Mouse (Mus musculus) fibroblast of lung, adult 2 months (primary cell): ENCODE data around the gene Grik3.
"Not testable (repeated sequence)": the region's sequence is repeated elsewhere in the genome, so short reads cannot be mapped to it uniquely, and the experiment has no call there.

Source experiments
- DNase-seq: peaks from one replicate; pipeline ENCODE4 v3.0.0-alpha.2; 2011; ENCODE audit warnings: low read depth

The Grik3 gene

DNA sequence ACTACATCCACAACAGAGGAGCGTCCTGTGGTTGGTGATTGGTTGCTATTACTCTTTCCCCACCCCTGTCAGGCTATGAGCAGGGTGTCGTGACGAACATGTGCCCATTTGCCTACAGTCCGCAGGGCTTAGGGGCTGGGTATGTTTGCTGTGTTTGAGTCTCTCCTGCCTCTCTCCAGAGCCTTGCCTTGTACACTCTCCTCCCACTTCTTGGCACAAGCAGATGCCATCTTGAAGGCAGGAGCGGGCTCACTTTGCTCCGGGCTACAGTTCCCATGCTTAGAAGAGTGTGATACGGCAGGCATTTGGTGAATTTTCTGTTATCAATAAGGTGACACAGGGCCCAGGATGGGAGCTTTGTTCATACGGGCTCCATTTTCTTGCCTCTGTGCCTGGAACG is 104.5 kb downstream of the Grik3 start:
- DNase-seq, result no peak

DNA sequence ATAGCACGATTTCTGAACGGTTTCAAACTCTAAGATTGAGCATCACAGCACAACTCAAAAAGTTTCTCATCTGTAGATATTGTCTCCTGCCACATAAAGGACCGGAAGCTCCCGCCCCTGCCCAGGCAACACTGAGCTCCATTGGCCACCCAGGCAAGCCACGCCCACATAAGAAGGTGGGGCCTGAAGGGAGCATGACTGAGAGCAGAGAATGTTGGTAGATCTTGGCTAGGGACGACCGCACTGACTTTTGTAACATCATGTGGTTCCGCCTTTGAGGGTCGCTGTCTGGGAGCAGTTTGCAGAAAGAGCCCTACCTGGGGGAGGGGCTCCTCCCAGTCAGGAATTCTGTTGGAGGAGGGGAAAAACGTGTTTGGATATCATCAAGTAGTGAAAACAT is 108.2 kb downstream of the Grik3 start:
- DNase-seq, result no peak

DNA sequence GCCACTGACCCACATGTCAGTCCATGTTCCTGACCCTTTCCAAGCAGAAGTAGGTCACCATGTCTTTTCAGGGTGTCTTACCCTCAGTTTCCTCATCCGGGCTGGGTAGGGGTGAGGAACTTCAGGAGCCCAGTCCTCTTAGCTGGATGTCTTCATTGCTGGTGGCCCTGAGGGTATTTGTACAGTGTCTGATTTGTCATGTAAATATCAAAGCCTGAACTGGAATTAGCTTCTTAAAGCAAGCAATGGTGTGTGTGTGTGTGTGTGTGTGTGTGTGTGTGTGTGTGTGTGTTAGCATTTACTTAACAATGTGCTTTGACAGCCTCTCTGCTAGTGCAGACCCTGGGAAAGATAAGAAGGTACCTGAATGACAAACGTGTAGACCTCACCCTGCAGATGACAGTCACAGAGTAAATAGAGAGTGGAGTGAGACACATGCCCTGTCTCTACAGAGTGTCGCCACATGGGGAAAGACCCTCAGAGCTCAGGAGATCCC is 109.1 kb downstream of the Grik3 start:
- DNase-seq, result no peak

DNA sequence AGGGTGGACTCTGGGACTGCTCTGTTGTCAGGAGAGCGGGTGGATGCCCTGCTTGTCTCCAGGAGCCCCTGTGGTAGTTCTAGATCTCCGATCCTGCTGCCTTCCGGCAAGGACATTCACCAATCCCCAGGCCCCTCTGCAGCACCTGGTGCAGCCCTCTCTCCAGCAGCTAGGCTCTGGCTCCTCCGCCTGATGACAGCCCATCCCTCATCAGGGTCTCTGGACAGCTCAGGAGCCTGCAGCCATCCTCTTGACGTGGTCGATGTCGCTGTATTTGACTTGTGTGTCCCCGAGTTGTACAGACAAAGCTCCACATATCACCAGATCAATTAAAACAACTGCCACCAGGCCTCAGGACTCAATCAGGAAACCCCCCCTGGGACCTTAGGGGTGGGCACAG is 110.1 kb downstream of the Grik3 start:
- no peak for DNase-seq

DNA sequence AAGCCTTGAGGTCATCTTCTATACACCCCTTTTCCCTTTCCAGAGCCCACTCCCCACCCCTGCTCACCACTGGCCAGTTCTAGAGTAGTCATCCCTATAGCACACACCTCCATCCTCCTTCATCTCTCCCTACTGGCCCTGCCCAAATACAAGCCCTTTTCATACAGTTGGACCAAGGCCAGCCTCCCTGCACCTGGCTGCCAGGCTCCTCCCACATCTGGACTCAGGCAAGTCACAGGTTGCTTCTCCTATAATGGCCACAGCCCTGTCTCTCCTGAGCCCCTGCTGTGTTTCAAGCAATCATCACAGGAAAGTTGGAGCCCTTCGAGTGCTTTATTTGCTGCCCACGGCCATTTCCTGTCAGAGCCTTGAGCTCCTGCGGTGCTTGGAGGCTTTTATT is 110.8 kb downstream of the Grik3 start:
- no peak for DNase-seq

DNA sequence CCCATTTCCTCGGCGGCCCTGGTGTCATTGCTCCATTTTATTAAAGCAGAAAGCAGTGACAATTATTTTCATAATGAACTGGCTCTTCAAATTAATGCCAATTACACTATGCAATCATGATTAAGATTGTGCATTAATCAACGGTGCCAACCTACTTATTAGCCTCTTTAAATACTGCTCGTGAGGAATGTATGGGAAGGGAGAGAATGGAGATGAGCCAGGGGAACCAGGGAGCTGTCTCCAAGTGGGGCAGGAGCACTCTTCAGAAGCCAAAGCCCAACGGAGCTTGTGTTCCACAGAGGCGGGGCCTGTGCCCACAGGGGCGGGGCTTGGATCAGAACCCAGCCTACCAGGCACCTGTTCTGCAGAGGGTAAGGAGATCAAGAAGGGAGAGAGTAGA is 114.0 kb downstream of the Grik3 start:
- DNase-seq, result no peak

DNA sequence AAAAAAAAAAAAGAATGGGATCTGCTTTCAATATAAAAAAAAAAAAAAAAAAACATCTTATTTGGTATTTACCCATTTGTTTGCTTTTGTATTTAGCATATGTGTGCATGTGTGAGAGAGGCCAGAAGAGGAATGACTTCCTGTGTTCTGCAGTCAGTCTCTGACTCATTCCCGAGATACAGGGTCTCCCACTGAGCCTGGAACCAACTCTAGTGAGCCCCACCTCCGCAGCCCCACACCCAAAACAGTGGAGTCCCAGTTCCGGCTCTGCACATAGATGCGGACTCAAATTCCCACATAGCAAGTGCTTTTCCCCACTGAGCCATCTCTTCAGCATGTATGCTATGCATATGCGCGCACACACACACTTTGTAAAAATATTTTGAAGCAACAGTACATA is 115.6 kb downstream of the Grik3 start:
- DNase-seq, result no peak

DNA sequence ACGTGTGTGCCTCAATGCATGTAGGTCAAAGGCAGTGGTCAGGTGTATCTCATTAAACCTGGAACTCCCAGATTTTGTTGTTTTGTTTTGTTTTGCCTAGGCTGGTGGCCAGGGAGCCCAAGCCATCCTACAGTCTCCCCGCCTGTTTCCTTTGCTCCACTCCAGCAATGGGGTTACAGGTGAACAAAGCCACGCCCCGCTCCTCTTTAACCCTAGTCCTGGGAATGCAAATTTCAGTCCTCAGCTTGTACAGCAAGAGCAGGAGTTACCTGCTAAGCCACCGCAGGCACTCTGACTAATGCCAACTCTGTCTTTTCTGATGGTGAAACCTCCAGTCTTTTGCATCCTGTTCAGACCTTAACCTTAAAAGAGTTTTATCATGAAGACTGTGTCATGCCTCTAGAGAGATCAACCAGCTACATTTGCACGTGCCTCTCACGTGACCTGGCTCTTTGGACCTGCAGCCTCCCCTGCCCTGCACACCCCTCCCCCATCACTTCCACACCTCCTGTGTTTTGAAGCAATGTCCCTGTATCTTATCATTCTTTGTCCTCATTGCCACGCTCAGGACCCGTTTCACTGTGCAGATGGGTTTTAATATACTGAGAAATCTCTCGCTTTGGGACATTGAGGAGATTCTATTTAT is 117.0 kb downstream of the Grik3 start:
- DNase-seq, result no peak

DNA sequence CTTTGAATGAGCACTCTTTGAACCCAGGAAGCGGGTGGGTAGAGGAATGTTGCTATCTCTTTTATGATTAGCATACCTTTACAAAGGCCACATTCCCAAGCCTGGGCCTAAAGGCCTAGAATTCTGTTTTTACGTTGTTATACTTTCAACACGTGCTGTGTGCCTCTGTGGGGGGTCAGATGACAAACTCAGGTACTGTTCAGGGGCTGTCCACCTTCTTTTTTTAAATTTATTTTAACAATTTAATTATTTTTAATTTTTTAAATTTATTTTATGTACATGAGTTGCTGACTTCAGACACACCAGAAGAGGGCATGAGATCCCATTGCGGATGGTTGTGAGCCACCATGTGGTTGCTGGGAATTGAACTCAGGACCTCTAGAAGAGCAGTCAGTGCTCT is 118.4 kb downstream of the Grik3 start:
- not testable (repeated sequence) for DNase-seq

DNA sequence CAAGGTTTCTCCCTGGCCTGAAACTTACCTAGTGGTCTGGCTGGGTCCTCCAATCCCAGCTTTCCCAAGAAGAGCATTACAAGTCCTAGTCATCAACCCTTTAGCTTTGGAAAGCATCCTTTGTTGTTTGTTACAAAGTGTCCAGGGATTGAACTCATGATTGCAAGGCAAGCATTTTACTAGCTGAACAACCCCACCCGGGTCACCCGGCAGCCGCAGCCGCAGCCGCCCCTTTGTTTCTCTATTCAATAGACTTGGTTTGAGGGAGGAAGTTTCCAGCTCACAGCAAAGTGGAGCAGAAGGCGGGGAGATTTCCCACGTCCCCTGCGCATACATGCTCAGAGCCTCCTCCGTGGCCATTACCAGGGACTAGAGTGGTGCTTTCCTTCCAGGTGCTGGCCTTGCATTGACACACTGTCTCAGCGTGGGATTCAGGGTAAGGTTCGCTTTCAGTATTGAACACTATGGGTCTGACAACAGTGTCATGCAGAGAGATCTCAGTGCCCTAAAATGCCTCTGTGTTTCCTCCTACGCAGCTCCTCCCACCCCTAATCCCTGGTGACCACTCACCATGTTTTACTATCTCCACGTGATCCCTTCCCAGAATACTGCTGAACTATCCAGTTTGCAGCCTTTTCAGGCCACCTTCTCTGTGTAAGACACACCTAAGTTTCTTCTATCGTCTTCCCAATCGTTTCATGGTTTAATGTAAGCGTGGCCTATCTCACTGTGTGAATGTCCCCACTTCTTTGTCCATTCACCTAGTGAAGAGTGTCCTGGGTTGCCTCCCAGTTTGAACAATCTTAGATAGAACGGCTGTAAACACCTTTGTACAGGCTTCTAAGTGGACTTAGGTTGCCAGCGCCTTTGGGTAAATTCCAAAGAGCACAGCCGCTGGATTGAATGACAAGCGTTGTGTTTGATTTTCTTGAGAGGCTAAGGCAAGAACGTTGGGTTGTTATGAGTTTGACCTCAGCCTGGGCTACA is 119.1 kb downstream of the Grik3 start:
- no peak for DNase-seq

DNA sequence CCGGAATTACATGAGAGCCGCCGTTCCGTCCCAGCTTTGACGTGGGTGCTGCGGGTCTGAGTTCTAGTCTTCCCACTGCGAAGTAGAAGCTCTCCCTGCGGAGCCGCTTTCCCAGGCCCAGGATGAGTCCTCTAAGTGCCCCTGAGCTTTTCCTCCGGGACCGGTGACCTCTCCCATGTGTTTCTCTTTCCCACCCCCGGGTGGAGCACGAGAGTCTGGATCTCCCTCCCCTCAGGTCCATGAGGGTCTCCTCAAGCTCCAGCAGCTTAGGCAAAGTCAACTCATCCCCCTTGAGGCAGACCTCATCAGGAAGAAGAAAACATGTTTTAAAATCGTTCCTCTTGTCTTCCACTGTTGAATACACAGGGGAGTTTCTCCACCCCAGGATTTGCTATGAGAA is 127.4 kb downstream of the Grik3 start:
- no peak for DNase-seq

DNA sequence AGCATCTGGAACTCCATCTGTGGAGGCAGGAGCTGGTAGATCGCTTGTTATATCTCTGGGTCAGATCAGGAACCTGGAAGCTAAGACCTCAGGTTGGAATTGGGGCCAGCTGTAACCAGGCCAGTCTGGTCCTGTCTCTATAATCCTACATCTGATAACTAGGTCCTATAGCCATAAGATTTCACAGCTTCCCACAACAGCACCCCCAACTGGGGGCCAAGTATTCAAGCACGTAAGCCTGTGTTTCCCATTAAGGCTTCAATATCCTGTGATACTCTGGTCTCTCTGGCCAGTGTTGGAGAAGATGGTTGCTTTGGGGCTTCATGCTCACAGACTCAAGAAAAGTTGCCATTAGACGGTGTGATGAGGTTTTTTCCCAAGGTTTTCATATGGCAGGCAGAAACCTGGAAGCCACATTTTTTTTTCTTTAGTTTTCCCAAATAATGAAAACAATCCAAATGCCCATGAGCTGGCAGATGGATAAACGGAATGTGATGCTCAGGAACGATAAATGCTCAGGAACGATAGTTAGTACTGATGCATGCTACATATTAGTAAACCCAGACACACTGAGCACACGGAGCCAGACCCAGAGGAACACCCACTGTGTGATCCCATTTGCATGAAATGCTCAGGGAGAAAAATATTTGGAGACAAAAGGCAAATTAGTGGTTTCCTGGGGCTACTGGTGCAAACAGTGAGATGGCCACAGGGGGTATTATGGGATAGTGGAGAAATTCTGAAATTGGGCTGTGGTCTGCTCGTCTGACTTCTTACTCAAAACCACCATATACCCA is 128.2 kb downstream of the Grik3 start:
- DNase-seq, result no peak

DNA sequence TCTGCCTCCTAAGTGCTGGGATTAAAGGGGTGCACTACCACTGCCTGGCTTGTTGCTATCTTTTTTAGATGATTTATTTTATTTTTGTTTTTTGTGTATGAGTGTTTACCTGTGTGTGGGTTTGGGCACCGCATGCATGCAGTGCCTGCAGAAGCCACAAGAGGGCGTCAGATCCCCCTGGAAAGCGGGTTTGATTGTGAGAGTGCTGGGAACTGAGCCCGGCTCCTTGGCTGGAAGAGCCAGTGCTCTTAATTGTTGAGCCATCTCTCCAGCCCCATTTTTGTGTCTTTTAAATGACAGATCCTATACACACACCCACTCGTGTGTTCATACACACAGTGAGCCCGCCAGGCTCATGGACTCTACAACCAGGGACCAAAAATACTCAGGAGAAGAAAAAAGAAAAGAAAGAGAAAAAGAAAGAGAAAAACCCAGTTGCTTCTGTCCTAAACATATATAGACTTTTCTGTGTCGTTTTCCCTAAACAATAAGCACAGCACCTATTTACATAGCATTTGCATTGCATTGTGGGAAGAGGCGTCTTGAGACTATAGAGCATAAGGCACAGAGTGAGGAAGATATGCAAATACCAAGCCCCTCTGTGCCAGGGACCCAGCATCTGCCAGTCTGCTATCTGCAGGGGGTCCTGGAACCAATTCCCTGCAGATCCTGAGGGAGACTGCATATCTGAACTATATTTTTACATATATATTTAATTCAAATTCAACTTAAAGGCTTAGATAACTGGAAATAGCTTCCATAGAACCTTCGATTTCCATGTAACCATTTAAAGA is 134.6 kb downstream of the Grik3 start:
- no peak for DNase-seq

DNA sequence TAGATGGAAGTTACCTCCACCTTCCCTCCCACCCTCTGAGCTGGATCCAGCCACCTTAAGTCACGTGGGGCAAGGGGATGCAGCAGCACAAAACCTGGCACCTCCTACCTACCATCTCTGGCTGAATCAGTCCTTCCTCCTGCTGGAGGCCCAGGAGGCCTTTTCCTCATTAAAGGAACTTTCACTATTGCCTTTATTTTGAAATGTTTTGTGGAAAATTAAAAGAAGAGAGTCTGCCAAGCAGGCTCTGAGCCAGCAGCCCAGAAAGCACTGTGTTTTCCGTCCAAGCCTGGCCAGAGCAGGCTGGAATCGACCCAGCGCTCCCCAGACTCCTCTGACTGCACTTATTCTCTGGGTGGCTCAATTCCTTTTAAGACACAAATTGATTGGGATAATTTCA is 139.0 kb downstream of the Grik3 start:
- DNase-seq, result no peak

DNA sequence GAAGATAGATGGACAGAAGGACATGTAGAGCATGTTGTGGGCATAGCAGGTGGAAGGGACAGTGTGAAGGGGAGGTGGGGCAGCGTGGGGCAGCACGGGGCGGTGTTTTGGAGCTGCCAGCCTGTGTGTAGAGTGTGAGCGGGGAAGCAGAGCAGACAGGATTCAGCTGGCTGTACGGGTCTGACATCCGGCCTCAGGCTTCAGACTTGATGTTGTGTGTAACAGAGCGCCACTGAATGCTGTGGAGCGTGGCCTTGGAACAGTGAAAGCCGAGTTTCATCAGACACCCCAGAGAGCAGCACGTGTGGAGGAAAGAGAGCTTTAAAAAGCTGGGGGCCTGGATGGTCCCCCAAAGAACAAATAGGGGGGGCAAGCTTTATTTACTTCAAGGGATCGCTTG is 144.5 kb downstream of the Grik3 start:
- DNase-seq, result no peak

DNA sequence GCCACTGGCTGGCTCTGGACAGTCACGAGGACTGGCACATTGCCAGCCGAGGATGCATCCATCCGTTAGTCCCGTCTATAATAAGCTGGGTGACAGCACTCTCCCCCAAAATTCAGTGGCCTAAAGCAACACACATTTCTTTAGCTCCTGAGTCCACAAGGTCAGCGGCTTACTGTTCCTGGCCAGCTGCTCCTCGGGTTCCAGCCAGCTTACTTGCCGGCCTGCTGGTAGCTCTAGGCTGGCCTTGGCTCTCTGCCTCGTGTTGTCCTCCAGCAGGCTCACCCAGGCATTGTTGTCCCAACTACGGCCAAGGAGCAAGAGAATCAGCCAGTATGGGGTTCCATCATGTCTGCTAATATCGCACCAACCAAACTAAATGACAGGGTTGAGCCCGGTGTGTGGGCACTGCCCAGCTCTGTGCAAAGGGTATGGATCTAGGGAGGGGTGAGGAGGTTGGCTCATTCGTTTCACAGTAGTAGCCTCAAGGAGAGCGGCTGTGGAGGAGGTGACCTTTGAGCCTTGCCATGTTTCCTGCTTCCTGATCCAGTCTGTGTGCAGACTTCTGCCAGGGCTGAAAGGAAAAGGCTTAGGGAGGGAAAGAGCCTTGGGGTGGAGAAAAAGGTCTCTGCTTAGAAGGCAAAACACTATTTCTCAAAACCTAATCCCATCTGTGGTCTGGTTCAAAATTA is 146.3 kb downstream of the Grik3 start:
- no peak for DNase-seq

DNA sequence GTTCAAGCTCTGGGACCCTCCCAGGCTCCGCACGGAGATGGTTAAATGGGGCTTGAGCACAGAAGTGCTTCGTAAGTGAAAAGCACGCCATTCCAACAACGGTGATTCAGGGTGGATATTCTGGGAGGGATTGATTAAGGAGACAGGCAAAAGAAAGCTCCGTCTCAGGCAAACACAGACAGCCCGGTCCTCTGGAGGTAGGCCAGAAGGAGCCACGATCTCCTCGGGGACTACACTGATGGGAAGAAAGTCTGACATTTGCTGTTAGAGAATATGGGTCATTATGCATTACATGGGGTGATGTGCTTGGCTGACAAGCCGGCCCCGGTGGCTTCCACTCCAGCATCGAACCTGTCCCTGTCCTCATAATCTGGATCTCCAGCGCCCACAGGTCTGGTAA is 146.9 kb downstream of the Grik3 start:
- DNase-seq, result no peak

DNA sequence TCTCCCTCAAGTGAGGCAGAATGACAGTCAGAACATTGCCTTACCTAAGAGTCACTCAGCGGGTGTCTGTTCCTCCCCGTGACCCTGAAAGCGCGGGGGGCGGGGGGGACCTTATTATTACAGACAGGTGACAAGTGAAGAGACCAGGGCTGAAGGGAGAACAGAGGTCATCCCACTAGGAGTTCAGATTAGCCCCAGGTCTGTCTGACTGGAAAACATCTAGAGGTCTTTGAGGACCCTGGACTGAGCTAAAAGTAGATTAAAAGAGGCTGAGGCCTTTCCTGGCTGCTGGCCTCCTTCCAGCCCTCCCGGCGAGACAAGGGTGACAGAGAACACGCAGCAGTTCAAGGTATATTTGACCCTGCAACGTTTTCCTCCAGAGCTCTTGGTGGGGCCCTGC is 150.0 kb downstream of the Grik3 start:
- DNase-seq, result no peak

DNA sequence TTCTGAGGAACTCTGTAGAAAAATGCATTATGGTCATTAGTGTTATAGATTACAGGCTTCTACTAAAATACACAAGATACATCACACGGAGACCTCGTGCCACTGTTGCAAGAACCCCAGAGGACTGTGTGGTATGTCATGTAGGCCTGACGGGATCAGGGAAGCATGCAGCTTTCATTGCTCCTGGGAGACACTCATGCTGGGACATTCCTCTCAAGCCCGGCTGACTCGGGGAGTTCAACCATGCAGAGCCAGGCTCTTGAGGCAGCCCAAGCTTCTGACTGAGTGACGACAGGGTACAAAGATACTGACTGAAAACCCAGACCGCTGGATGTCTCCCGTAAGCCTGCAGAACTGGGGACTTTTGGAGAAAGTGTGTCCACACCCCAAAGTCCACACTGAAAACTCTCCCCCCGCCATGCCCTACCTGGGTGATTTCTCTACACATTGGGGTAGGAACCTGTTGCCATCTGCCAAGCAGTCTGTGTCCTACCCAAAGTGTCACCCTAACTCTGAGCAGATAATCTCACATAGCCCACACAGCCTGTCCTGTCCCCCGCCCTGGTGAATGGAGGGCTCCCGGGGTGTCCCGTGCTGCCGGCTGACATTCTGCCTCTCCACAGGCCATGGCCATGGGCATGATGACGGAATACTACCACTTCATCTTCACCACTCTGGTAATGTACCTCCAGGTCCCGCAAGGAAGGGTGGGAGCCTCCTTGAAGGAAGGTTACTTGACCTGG is 150.6 kb downstream of the Grik3 start:
- DNase-seq, result no peak
